Mouse (Mus musculus): ENCODE data around the gene Gdf1. TPM values are rescaled to one million over a fixed set of nuclear protein-coding genes. Genes with fewer than 3 reads are reported as not detected.

Gdf1 gene
- total RNA-seq, 1 experiment from 2014 or later: not detected

GRCm38 (mm10) chr8:70317872-70318271 is 11.7 kb upstream of the Gdf1 start:
- ATAC-seq (replicated peaks in 1 of 2; ENCODE audit: insufficient read depth in 1 of 2, low FRiP score in 2 of 2, low TSS enrichment in 1 of 2, low read depth in 1 of 2, poor library complexity in 2 of 2, severe bottlenecking in 2 of 2): no peak

- no peak for ATAC-seq (replicated peaks in 1 of 2; ENCODE audit: insufficient read depth in 1 of 2, low FRiP score in 2 of 2, low TSS enrichment in 1 of 2, low read depth in 1 of 2, poor library complexity in 2 of 2, severe bottlenecking in 2 of 2)
Measured at GRCm38 (mm10) chr8:70323716-70324115, 5.9 kb upstream of the Gdf1 start.

GRCm38 (mm10) chr8:70327512-70327911 is 2.1 kb upstream of the Gdf1 start:
- no peak for ATAC-seq (replicated peaks in 1 of 2; ENCODE audit: insufficient read depth in 1 of 2, low FRiP score in 2 of 2, low TSS enrichment in 1 of 2, low read depth in 1 of 2, poor library complexity in 2 of 2, severe bottlenecking in 2 of 2)

GRCm38 (mm10) chr8:70329835-70330740 is 471 bp downstream of the Gdf1 start:
- no peak for ATAC-seq (replicated peaks in 1 of 2; ENCODE audit: insufficient read depth in 1 of 2, low FRiP score in 2 of 2, low TSS enrichment in 1 of 2, low read depth in 1 of 2, poor library complexity in 2 of 2, severe bottlenecking in 2 of 2)

- no peak for ATAC-seq (replicated peaks in 1 of 2; ENCODE audit: insufficient read depth in 1 of 2, low FRiP score in 2 of 2, low TSS enrichment in 1 of 2, low read depth in 1 of 2, poor library complexity in 2 of 2, severe bottlenecking in 2 of 2)
Measured at GRCm38 (mm10) chr8:70330741-70331364, 1.2 kb downstream of the Gdf1 start.

- ATAC-seq (replicated peaks in 1 of 2; ENCODE audit: insufficient read depth in 1 of 2, low FRiP score in 2 of 2, low TSS enrichment in 1 of 2, low read depth in 1 of 2, poor library complexity in 2 of 2, severe bottlenecking in 2 of 2): no peak
Measured at GRCm38 (mm10) chr8:70331526-70331925, 1.9 kb downstream of the Gdf1 start.

- no peak for ATAC-seq (replicated peaks in 1 of 2; ENCODE audit: insufficient read depth in 1 of 2, low FRiP score in 2 of 2, low TSS enrichment in 1 of 2, low read depth in 1 of 2, poor library complexity in 2 of 2, severe bottlenecking in 2 of 2)
Measured at GRCm38 (mm10) chr8:70332070-70332877, 2.7 kb downstream of the Gdf1 start.

- ATAC-seq (replicated peaks in 1 of 2; ENCODE audit: insufficient read depth in 1 of 2, low FRiP score in 2 of 2, low TSS enrichment in 1 of 2, low read depth in 1 of 2, poor library complexity in 2 of 2, severe bottlenecking in 2 of 2): no peak
Measured at GRCm38 (mm10) chr8:70332878-70333202, 3.2 kb downstream of the Gdf1 start.

- no peak for ATAC-seq (replicated peaks in 1 of 2; ENCODE audit: insufficient read depth in 1 of 2, low FRiP score in 2 of 2, low TSS enrichment in 1 of 2, low read depth in 1 of 2, poor library complexity in 2 of 2, severe bottlenecking in 2 of 2)
Measured at GRCm38 (mm10) chr8:70338931-70339330, 9.3 kb downstream of the Gdf1 start.

GRCm38 (mm10) chr8:70340659-70341058 is 11.0 kb downstream of the Gdf1 start:
- no peak for ATAC-seq (replicated peaks in 1 of 2; ENCODE audit: insufficient read depth in 1 of 2, low FRiP score in 2 of 2, low TSS enrichment in 1 of 2, low read depth in 1 of 2, poor library complexity in 2 of 2, severe bottlenecking in 2 of 2)

- ATAC-seq (replicated peaks in 1 of 2; ENCODE audit: insufficient read depth in 1 of 2, low FRiP score in 2 of 2, low TSS enrichment in 1 of 2, low read depth in 1 of 2, poor library complexity in 2 of 2, severe bottlenecking in 2 of 2): peak; percentile 44 to 57; a peak in 3 of 4 replicates
Measured at GRCm38 (mm10) chr8:70342007-70342406, 12.4 kb downstream of the Gdf1 start.

GRCm38 (mm10) chr8:70343076-70343475 is 13.5 kb downstream of the Gdf1 start:
- ATAC-seq (replicated peaks in 1 of 2; ENCODE audit: insufficient read depth in 1 of 2, low FRiP score in 2 of 2, low TSS enrichment in 1 of 2, low read depth in 1 of 2, poor library complexity in 2 of 2, severe bottlenecking in 2 of 2): no peak

GRCm38 (mm10) chr8:70343696-70344095 is 14.1 kb downstream of the Gdf1 start:
- no peak; a peak in 1 of 4 replicates for ATAC-seq (replicated peaks in 1 of 2; ENCODE audit: insufficient read depth in 1 of 2, low FRiP score in 2 of 2, low TSS enrichment in 1 of 2, low read depth in 1 of 2, poor library complexity in 2 of 2, severe bottlenecking in 2 of 2)

GRCm38 (mm10) chr8:70344279-70344678 is 14.7 kb downstream of the Gdf1 start:
- ATAC-seq (replicated peaks in 1 of 2; ENCODE audit: insufficient read depth in 1 of 2, low FRiP score in 2 of 2, low TSS enrichment in 1 of 2, low read depth in 1 of 2, poor library complexity in 2 of 2, severe bottlenecking in 2 of 2): no peak

GRCm38 (mm10) chr8:70347443-70347842 is 17.8 kb downstream of the Gdf1 start:
- ATAC-seq (replicated peaks in 1 of 2; ENCODE audit: insufficient read depth in 1 of 2, low FRiP score in 2 of 2, low TSS enrichment in 1 of 2, low read depth in 1 of 2, poor library complexity in 2 of 2, severe bottlenecking in 2 of 2): no peak

- ATAC-seq (replicated peaks in 1 of 2; ENCODE audit: insufficient read depth in 1 of 2, low FRiP score in 2 of 2, low TSS enrichment in 1 of 2, low read depth in 1 of 2, poor library complexity in 2 of 2, severe bottlenecking in 2 of 2): no peak
Measured at GRCm38 (mm10) chr8:70347860-70348420, 18.3 kb downstream of the Gdf1 start.

GRCm38 (mm10) chr8:70351035-70351999 is 21.7 kb downstream of the Gdf1 start:
- ATAC-seq (replicated peaks in 1 of 2; ENCODE audit: insufficient read depth in 1 of 2, low FRiP score in 2 of 2, low TSS enrichment in 1 of 2, low read depth in 1 of 2, poor library complexity in 2 of 2, severe bottlenecking in 2 of 2): no peak

All from hematopoietic stem cell, adult 5-6 weeks (primary cell).